Comparison of ENCODE assay signal across 20 mouse cellular contexts in the genomic region with DNA sequence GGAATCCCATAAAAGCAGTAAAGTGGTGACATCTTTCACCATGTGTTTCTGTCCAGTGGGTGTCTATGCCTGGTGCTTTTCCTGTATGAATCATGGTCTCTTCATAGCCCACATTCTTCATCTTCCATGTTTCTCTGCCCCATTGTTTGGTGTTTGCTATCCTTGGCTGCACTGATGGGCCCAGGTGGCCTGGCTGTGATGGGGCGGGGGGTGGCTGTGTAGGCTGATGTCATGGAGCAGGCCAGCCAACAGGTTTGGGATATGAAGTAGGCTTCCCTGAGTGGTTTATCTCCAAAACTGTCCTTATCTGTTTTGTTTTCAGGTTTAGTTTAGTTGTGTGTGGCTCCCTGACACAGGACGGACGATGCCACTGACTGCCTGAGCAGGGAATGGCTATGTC.
"Had no signal": no experiment of that assay in that cellular context is flagged by ENCODE, and none has a peak within 500 bp of the region (broad histone marks: within the 10 kb centered on the region; RNA-seq: fewer than 3 reads in every experiment).

No protein-coding gene starts in this region.

- DNase-seq: lung, adult 2 months; lung, postnatal 14 days; lung, postnatal 36 days; retina, postnatal 1 day; right cerebral cortex, adult 18-20 months; right cerebral cortex, postnatal 25 days; right cerebral cortex, postnatal 4 days; spleen, adult 18-20 months; thymus, adult 18-20 months; thymus, postnatal 14 days; thymus, postnatal 36 days had no signal

- ATAC-seq: lung, postnatal 0 days; midbrain, embryonic 13.5 days; midbrain, embryonic 15.5 days had no signal

- H3K9ac ChIP-seq: lung, embryonic 15.5 days; midbrain, embryonic 13.5 days; midbrain, embryonic 15.5 days; neural tube, embryonic 13.5 days; neural tube, embryonic 15.5 days had no signal

- H3K27me3 ChIP-seq: lung, embryonic 15.5 days; megakaryocyte, embryonic 14.5 days; midbrain, embryonic 13.5 days; midbrain, embryonic 15.5 days; neural tube, embryonic 13.5 days; neural tube, embryonic 15.5 days had no signal

- H3K4me2 ChIP-seq: lung, embryonic 15.5 days; midbrain, embryonic 11.5 days; midbrain, embryonic 13.5 days; midbrain, embryonic 15.5 days; neural tube, embryonic 13.5 days; neural tube, embryonic 15.5 days had no signal

- H3K4me3 ChIP-seq: lung, embryonic 15.5 days; megakaryocyte, embryonic 14.5 days; midbrain, embryonic 13.5 days; midbrain, embryonic 15.5 days; neural tube, embryonic 13.5 days; neural tube, embryonic 15.5 days had no signal

- H3K4me1 ChIP-seq: lung, embryonic 15.5 days; midbrain, embryonic 13.5 days; midbrain, embryonic 15.5 days; neural tube, embryonic 13.5 days; neural tube, embryonic 15.5 days had no signal

- H3K27ac ChIP-seq: lung, embryonic 15.5 days; macrophage; midbrain, embryonic 13.5 days; midbrain, embryonic 15.5 days; neural tube, embryonic 13.5 days; neural tube, embryonic 15.5 days had no signal

- H3K9me3 ChIP-seq: lung, embryonic 15.5 days; megakaryocyte, embryonic 14.5 days; midbrain, embryonic 13.5 days; midbrain, embryonic 15.5 days; neural tube, embryonic 13.5 days; neural tube, embryonic 15.5 days had no signal
